Mouse (Mus musculus) intestine, embryonic 16.5 days (tissue): ENCODE measurements around the gene Casz1. TPM values are rescaled to one million over a fixed set of nuclear protein-coding genes. Genes with fewer than 3 reads are reported as not detected.
A peak's percentile ranks its signal among the peaks of the same experiment; 100 is the strongest.

Experiments used
- ATAC-seq: fragments of 200-750 bp; cut with Nextera tagmentation; 2 replicates; pipeline ENCODE4 v1.8.0; 2017; ENCODE audit warnings: moderate TSS enrichment, moderate library complexity
- H3K27ac ChIP-seq: fragments of 300-500 bp; sonication (generic); 2 replicates; pipeline ENCODE4 v1.5.1; 2014; ENCODE audit warnings: mild to moderate bottlenecking, low read length
- H3K27me3 ChIP-seq: fragments of 300-500 bp; sonication (generic); replicated peaks from 2 replicates; pipeline ENCODE4 v1.6.1; 2014; ENCODE audit warnings: low read length, control low read depth, mixed read lengths; ENCODE audit not compliant: control insufficient read depth, insufficient read depth
- H3K36me3 ChIP-seq: fragments of 300-500 bp; sonication (generic); 2 replicates; pipeline ENCODE4 v1.6.1; 2014; ENCODE audit warnings: low read length, control low read depth; ENCODE audit not compliant: control insufficient read depth, insufficient read depth
- H3K4me1 ChIP-seq: fragments of 300-500 bp; sonication (generic); 2 replicates; pipeline ENCODE4 v1.6.1; 2014; ENCODE audit warnings: low read length, control low read depth, mixed read lengths; ENCODE audit not compliant: control insufficient read depth, insufficient read depth
- H3K4me2 ChIP-seq: fragments of 300-500 bp; sonication (generic); 2 replicates; pipeline ENCODE4 v1.6.1; 2014; ENCODE audit warnings: low read depth, low read length, control low read depth
- H3K4me3 ChIP-seq: fragments of 300-500 bp; sonication (generic); 2 replicates; pipeline ENCODE4 v1.5.1; 2014; ENCODE audit warnings: mild to moderate bottlenecking, low read length
- H3K9ac ChIP-seq: fragments of 300-500 bp; sonication (generic); 2 replicates; pipeline ENCODE4 v1.6.1; 2014; ENCODE audit warnings: low read depth, low read length
- H3K9me3 ChIP-seq: fragments of 300-500 bp; sonication (generic); 2 replicates; pipeline ENCODE4 v1.6.1; 2016; ENCODE audit warnings: low read length, control low read depth; ENCODE audit not compliant: control insufficient read depth
- WGBS: fragments of 180-500 bp; shearing (Covaris S2); extraction: QIAGEN DNeasy Blood & Tissue Kit; methylation state at CpG from one replicate; pipeline ENCODE4 v1.1.7; 2014; 5-methylcytosine and 5-hydroxymethylcytosine counted together
- polyA plus RNA-seq: library from polyadenylated mRNA; unstranded; fragments of >200 nt; fragmentation: Nextera tagmentation; extraction: Ambion mirVana; gene quantifications from 2 replicates; pipeline ENCODE4 v1.2.1, GENCODE M21; 2015

Casz1 gene
- polyA plus RNA-seq, 1 experiment from 2014 or later = 5.9 TPM

DNA sequence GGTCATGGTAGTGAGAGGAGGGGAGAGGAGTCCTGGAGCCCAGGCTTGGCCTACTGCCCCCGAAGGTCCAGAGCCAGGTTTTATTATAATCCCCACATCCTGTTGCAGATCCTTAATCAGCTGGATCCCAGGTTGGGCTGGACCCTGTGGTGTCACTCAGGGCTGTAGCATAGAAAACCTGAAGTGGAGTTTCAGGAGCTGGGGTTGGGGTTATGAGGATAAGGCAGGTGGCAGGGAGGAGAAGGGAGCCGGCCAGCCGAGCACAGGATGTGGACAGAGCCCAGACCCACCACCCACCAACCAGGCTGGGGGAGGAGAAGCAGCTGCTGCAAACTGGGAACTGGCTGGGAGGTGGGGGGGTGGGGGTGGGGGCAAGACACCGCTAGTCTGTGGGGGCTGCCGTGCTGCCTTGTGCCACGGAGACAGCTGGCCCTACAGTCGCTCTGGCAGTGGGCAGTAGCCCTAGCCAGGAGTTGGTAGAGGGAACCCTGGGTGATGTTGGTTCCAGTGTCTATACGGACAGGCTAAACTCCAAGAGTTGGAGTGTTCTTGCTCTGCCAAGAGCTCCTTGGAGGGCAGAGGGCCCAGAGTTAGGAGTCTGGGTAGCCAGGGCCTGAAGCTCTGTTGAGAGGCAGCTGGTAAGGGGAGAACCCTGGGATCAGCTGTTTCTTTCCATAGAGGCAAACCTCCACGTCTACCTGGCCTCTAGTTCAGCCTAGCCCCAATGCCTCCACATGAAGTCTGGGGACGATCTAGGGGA is 110.8 kb downstream of the Casz1 start:
- peaks cover 27% of the 10 kb centered on the region; the same call in 1 of the 2 replicates for H3K4me1 ChIP-seq
- no peak overlapping the region for H3K4me3 ChIP-seq
- 50% methylated on average over 10 of the region's 10 CpGs for WGBS
- H3K36me3 ChIP-seq = no peaks in the 10 kb centered on the region
- H3K9me3 ChIP-seq = no peaks in the 10 kb centered on the region
- H3K27me3 ChIP-seq = no peaks in the 10 kb centered on the region
- no peak overlapping the region for H3K4me2 ChIP-seq
- peak; percentile 79 for ATAC-seq
- H3K27ac ChIP-seq = no peak overlapping the region
- H3K9ac ChIP-seq = peak overlapping the region; percentile 6; the same call in 1 of the 2 replicates

DNA sequence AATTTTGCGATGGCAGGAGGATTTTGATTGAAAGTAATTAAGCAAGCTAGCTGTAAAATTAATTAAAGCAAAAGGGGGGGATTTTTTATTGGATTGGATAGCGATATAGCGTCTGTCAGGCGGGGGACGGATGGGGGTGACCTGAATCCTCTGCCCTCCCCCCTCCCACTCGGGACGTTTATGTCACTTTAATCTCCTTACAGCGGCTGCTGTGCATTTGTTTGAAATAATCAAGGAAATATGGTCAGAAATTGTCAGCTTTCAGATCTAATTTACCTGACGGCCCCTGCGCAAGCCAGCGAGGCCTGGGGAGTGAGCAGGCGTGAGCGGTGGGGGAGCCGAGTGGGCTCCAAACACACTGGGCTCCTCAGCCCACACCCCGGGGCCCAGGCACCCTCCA is 111.6 kb downstream of the Casz1 start:
- H3K36me3 ChIP-seq = no peaks in the 10 kb centered on the region
- no peak overlapping the region for H3K4me3 ChIP-seq
- no peak overlapping the region for H3K4me2 ChIP-seq
- 84% methylated on average over 15 of the region's 15 CpGs for WGBS
- no peaks in the 10 kb centered on the region for H3K9me3 ChIP-seq
- H3K9ac ChIP-seq = no peak overlapping the region
- no peak overlapping the region for H3K27ac ChIP-seq
- no peaks in the 10 kb centered on the region for H3K27me3 ChIP-seq
- ATAC-seq = no peak
- peaks cover 27% of the 10 kb centered on the region; the same call in 1 of the 2 replicates for H3K4me1 ChIP-seq

DNA sequence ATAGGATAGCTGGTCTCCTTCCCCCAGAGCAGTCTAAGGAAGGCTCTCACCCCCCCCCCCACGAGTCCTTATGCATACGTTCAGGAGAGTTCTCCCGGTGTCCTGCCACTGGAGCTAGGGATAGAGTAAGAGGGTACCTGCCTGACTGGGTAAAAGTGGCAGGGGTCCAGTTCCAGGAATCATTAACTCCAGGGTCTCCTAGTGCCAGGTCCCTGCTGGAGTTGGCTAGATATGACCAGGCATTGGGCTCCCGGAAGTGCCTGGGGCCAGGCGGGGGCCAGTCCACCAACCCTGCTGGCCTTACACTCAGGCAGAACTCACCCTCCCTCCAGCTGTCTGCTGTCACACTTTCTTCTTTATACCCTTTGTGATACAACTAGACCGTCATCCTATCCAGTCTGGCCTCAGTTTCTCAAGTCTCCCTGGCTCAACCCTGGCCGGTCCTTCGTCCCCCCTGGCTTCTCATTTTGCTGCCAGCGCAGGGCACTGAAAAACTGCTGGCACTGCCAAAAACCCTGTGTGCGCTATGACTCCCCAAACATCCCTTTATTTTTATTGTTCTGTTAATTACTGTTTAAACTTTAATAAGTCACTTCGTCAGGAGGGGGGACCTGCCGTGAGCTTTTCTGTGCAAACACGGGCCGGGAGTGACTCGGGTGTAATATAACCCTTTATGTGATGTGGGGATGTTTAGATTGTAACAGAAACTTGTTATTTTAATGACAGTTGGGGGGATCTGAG is 114.6 kb downstream of the Casz1 start:
- Histone ChIP-seq H3K9ac (no peak overlapping the region), H3K36me3 (no peaks in the 10 kb centered on the region), H3K4me1 (peaks cover 35% of the 10 kb centered on the region), H3K27ac (no peak overlapping the region), H3K27me3 (peaks cover 8% of the 10 kb centered on the region; the same call in 1 of the 2 replicates), H3K4me2 (no peak overlapping the region), H3K9me3 (no peaks in the 10 kb centered on the region), H3K4me3 (no peak overlapping the region)
- no peak for ATAC-seq
- 53% methylated on average over 15 of the region's 15 CpGs for WGBS

DNA sequence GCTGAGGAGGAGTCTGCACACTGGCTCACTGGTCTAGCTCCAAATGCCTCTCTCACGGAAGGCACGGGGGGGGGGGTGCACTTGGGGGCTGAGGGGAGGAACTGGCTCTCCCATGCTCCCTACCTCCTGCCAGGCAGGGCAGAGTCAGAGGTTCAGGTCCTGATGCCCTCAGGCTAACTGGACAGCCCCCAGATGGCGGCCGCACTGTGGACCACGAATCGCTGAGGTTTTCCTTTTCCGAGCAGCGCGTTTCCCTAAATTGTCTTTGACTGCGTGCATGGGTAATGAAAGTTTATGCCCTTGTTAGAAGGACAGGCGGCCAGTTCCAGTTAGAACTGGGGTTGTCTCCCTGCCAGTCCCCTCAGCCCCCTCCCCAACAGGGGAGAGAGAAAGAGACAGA is 116.4 kb downstream of the Casz1 start:
- no peaks in the 10 kb centered on the region for H3K36me3 ChIP-seq
- H3K9ac ChIP-seq = no peak overlapping the region
- H3K4me3 ChIP-seq = no peak overlapping the region
- WGBS = 51% methylated on average over 11 of the region's 11 CpGs
- H3K27ac ChIP-seq = no peak overlapping the region
- no peaks in the 10 kb centered on the region for H3K9me3 ChIP-seq
- H3K4me2 ChIP-seq = no peak overlapping the region
- peaks cover 8% of the 10 kb centered on the region; the same call in 1 of the 2 replicates for H3K27me3 ChIP-seq
- peaks cover 39% of the 10 kb centered on the region for H3K4me1 ChIP-seq
- ATAC-seq = no peak

DNA sequence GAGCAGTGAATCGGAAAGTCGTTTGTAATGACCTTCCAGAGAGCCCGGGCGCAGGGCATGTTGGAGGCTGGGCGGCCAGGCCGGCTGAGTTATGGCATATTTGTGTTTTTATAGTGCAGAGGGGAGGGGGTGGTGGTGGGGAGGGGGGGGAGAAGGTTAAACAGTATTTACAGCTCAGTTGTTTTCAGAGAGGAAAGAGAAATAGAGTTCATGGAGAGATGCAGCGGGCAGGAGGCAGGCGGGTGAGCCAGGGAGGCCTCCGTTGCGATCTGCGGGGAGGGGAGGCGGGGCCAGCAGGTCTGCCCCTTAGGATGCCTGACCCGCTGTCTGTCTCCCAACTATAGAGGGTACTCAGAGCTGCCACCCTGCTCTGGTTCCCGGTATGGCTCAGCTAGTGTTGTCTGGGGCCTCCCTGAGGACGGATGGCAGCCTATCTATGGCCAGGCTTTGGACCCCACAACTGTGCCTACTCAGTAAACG is 118.0 kb downstream of the Casz1 start:
- peaks cover 8% of the 10 kb centered on the region; the same call in 1 of the 2 replicates for H3K27me3 ChIP-seq
- H3K9ac ChIP-seq = peak overlapping the region; percentile 26; the same call in 1 of the 2 replicates
- H3K4me3 ChIP-seq = no peak overlapping the region
- no peaks in the 10 kb centered on the region for H3K36me3 ChIP-seq
- no peak for ATAC-seq
- WGBS = 14% methylated on average over 15 of the region's 16 CpGs
- H3K9me3 ChIP-seq = no peaks in the 10 kb centered on the region
- peak overlapping the region; percentile 34; the same call in 1 of the 2 replicates for H3K27ac ChIP-seq
- H3K4me1 ChIP-seq = peaks cover 54% of the 10 kb centered on the region
- peak overlapping the region; percentile 32 for H3K4me2 ChIP-seq

DNA sequence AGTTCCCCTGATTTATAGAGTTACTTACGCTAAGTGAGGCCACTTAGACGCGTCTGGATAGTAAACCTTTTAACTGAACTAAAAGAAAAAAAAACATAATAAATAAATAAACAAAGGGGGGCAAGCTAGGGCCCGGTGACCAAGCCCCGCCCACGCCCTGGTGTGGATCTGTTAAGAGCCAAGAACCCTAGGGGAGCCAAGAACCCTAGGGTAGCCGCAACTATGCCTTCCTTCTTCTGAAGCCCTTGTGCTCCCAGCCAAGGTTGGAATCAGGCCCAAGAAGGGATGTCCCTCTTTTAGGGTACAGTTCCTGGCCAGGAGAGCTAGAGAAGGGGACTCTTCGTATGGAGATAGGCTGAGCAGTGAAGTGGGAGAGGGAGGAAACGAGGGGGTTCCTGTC is 119.2 kb downstream of the Casz1 start:
- H3K36me3 ChIP-seq = no peaks in the 10 kb centered on the region
- no peak for ATAC-seq
- peak overlapping the region; percentile 17; the same call in 1 of the 2 replicates for H3K27ac ChIP-seq
- no peaks in the 10 kb centered on the region for H3K9me3 ChIP-seq
- no peak overlapping the region for H3K9ac ChIP-seq
- peaks cover 8% of the 10 kb centered on the region; the same call in 1 of the 2 replicates for H3K27me3 ChIP-seq
- H3K4me2 ChIP-seq = no peak overlapping the region
- peaks cover 56% of the 10 kb centered on the region for H3K4me1 ChIP-seq
- WGBS = 49% methylated on average over 9 of the region's 9 CpGs
- no peak overlapping the region for H3K4me3 ChIP-seq

DNA sequence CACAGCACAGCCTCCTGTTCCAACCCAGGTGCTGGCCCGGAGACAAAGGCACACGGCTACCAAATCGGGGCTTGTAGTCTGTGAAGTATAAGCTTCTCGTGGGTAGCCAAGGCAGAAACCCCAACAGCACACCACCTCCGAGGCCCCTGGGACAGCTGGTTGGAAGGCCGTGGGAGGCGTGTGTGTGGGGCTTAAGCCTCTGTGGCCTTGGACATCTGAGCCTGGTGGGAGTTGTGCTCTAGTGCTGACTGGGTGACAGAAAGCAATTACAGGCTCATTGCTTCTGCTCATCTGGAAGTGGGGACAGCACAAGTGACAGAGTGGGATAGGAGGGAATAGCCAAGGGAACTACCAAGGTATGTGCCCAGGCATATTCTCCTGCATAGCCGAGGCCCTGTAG is 119.7 kb downstream of the Casz1 start:
- H3K4me3 ChIP-seq = no peak overlapping the region
- ATAC-seq = no peak
- 0 out of 2 replicates have a peak overlapping the region, but pooled peaks have one; percentile 2 for H3K9ac ChIP-seq
- H3K4me1 ChIP-seq = peaks cover 54% of the 10 kb centered on the region
- H3K27ac ChIP-seq = peak overlapping the region; percentile 17
- peaks cover 8% of the 10 kb centered on the region; the same call in 1 of the 2 replicates for H3K27me3 ChIP-seq
- H3K4me2 ChIP-seq = no peak overlapping the region
- no peaks in the 10 kb centered on the region for H3K36me3 ChIP-seq
- H3K9me3 ChIP-seq = no peaks in the 10 kb centered on the region
- 55% methylated on average over 8 of the region's 8 CpGs for WGBS

DNA sequence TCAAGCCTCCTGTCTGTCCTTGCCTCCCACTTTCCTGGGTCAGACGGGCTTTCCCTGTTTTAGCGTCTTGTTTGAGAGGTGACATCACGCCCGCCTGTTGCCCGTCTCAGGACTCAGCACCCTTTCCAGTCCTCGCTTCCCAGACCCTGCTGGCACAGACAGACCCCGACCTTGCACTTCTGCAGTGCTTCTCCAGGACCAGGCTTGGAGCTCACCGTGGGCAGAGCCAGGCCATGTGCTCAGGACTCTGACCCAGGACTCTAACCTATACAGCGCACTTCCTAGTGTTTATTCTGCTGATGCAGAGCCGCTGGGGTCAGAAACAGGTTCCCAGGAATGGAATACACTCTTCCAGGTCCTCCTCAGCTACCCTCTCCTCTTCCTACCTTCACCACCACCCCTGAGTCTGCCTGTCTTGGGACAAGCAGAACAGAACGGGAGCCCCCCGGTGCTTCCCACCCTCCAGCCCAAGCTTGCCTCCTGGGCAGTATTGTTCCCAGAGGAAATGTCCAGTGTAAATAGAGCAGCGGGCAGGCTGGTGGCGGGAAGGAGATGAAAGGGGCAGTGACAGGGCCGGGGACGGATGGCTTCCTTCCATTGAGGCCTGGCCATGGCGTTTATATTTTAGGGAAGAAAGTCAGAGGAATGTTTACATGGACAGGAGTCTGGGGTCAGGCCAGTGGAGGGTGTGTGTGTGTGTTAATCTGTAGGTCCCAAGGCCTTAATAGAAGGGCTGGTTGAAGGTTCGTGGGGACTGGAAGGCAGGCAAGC is 121.5 kb downstream of the Casz1 start:
- no peak overlapping the region for H3K4me2 ChIP-seq
- H3K4me3 ChIP-seq = no peak overlapping the region
- WGBS = 37% methylated on average over 18 of the region's 18 CpGs
- H3K36me3 ChIP-seq = no peaks in the 10 kb centered on the region
- peaks cover 49% of the 10 kb centered on the region for H3K4me1 ChIP-seq
- H3K27me3 ChIP-seq = peaks cover 8% of the 10 kb centered on the region; the same call in 1 of the 2 replicates
- H3K27ac ChIP-seq = peak overlapping the region; percentile 77
- no peaks in the 10 kb centered on the region for H3K9me3 ChIP-seq
- ATAC-seq = peak; percentile 50
- H3K9ac ChIP-seq = peak overlapping the region; percentile 50

DNA sequence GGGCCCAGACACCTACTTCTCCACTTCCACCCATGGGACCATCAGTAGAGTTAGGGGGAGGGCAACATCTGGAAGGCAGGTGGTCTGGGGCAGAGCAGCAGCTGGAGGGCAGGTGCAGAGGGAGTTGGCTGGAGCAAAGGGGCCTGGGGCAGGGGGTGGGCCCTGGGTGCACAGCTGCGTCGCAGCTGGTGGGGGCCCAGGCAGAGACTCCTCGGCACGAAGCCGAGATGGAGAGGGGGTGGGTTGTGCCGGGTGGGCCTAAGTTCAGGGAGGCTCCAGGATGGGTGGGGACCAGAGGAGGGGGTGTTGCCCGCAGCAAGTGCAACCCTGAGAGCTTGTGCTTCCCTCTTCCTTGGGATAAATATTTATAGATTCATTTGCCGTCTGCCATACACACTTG is 122.2 kb downstream of the Casz1 start:
- Histone ChIP-seq H3K9ac (no peak overlapping the region), H3K9me3 (no peaks in the 10 kb centered on the region), H3K27ac (peak overlapping the region; percentile 58), H3K4me1 (peaks cover 49% of the 10 kb centered on the region), H3K36me3 (no peaks in the 10 kb centered on the region), H3K4me3 (no peak overlapping the region), H3K4me2 (no peak overlapping the region), H3K27me3 (peaks cover 6% of the 10 kb centered on the region; the same call in 1 of the 2 replicates)
- 26% methylated on average over 8 of the region's 8 CpGs for WGBS
- ATAC-seq = peak; percentile 40
